Mouse (Mus musculus) heart, embryonic 15.5 days (tissue): ENCODE data around the gene H2-Eb1. TPM values are rescaled to one million over a fixed set of nuclear protein-coding genes. Genes with fewer than 3 reads are reported as not detected.
A peak's percentile ranks its signal among the peaks of the same experiment; 100 is the strongest.

Source experiments
- ATAC-seq: fragments of 200-750 bp; cut with Nextera tagmentation; replicated peaks from 2 replicates; pipeline ENCODE4 v1.8.0; 2017; ENCODE audit warnings: low read depth, moderate TSS enrichment; ENCODE audit not compliant: insufficient number of reproducible peaks, insufficient read depth, low FRiP score
- H3K27ac ChIP-seq: fragments of 300-500 bp; sonication (generic); 2 replicates; pipeline ENCODE4 v1.5.1; 2015; ENCODE audit warnings: mild to moderate bottlenecking, inconsistent platforms
- H3K27me3 ChIP-seq: fragments of 300-500 bp; sonication (generic); 2 replicates; pipeline ENCODE4 v1.6.1; 2015; ENCODE audit warnings: inconsistent platforms
- H3K36me3 ChIP-seq: fragments of 300-500 bp; sonication (generic); 2 replicates; pipeline ENCODE4 v1.6.1; 2015; ENCODE audit warnings: mild to moderate bottlenecking, inconsistent platforms
- H3K4me1 ChIP-seq: fragments of 300-500 bp; sonication (generic); replicated peaks from 2 replicates; pipeline ENCODE4 v1.6.1; 2015; ENCODE audit warnings: inconsistent platforms
- H3K4me2 ChIP-seq: fragments of 300-500 bp; sonication (generic); 2 replicates; pipeline ENCODE4 v1.6.1; 2015; ENCODE audit warnings: inconsistent platforms, mild to moderate bottlenecking, moderate library complexity
- H3K4me3 ChIP-seq: fragments of 300-500 bp; sonication (generic); 2 replicates; pipeline ENCODE4 v1.5.1; 2015; ENCODE audit warnings: mild to moderate bottlenecking, inconsistent platforms
- H3K9ac ChIP-seq: fragments of 300-500 bp; sonication (generic); 2 replicates; pipeline ENCODE4 v1.6.1; 2015; ENCODE audit warnings: mild to moderate bottlenecking, inconsistent platforms
- H3K9me3 ChIP-seq: fragments of 300-500 bp; sonication (generic); replicated peaks from 2 replicates; pipeline ENCODE4 v1.6.1; 2016; ENCODE audit warnings: inconsistent platforms
- WGBS: fragments of 180-500 bp; shearing (Covaris S2); methylation state at CpG from one replicate; pipeline ENCODE4 v1.1.7; 2015; ENCODE audit warnings: mixed read lengths; 5-methylcytosine and 5-hydroxymethylcytosine counted together
- polyA plus RNA-seq: library from polyadenylated mRNA; unstranded; fragments of >200 nt; fragmentation: Nextera tagmentation; extraction: Ambion mirVana; gene quantifications from 2 replicates; pipeline ENCODE4 v1.2.1, GENCODE M21; 2015

The H2-Eb1 gene
- polyA plus RNA-seq, 1 experiment from 2014 or later = 5.6 TPM

DNA sequence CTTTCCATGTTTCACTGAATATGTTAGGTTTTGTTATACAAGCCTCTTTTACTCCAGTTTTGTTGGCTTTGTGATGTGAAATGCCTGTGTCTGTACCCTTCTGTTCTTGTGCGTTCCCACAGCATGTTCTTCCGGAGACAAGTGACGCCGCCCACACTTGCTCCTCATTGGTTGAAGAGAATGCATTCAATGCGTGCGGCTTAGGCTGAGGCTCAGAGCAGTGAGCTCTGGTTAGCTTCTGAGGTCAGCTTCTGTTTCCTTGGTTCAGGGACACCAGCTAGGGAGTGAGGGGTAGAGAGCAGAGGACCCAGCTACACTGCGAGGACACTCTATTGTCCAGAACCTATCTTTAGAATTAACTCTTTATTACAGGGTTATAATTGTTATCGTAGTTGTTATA lies 14.1 kb upstream of the H2-Eb1 start:
- Histone ChIP-seq H3K9ac (no peak overlapping the region), H3K27ac (no peak overlapping the region), H3K9me3 (no peaks in the 10 kb centered on the region), H3K27me3 (no peaks in the 10 kb centered on the region), H3K4me3 (no peak overlapping the region), H3K36me3 (no peaks in the 10 kb centered on the region), H3K4me1 (peaks cover 5% of the 10 kb centered on the region), H3K4me2 (no peak overlapping the region)
- ATAC-seq = peak; percentile 82; the same call in 1 of the 2 replicates
- WGBS = 14% methylated on average over 8 of the region's 8 CpGs

DNA sequence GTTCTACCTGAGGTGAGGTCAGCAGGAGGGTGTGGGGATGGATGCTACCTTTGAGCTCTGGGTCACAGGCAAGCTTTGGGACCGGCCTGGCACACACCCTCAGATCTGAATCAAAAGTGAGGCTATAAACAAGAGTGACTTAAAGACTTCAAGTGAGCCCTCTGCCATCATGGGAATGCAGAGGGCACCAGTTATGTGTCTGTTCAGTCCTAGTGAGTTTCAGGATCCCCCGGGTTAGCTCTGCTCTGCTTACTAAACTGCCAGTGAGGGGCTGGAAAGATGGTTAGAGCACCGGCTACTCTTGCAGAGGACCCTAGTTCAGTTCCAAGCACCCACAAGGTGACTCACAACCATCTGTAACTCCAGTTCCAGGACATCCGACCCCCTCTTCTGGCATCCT lies 13.1 kb upstream of the H2-Eb1 start:
- no peaks in the 10 kb centered on the region for H3K27me3 ChIP-seq
- H3K4me3 ChIP-seq = no peak overlapping the region
- H3K4me2 ChIP-seq = no peak overlapping the region
- no peak for ATAC-seq
- WGBS = 83% methylated on average over 4 of the region's 4 CpGs
- H3K9ac ChIP-seq = no peak overlapping the region
- H3K4me1 ChIP-seq = peaks cover 5% of the 10 kb centered on the region
- H3K36me3 ChIP-seq = no peaks in the 10 kb centered on the region
- no peaks in the 10 kb centered on the region for H3K9me3 ChIP-seq
- H3K27ac ChIP-seq = no peak overlapping the region

DNA sequence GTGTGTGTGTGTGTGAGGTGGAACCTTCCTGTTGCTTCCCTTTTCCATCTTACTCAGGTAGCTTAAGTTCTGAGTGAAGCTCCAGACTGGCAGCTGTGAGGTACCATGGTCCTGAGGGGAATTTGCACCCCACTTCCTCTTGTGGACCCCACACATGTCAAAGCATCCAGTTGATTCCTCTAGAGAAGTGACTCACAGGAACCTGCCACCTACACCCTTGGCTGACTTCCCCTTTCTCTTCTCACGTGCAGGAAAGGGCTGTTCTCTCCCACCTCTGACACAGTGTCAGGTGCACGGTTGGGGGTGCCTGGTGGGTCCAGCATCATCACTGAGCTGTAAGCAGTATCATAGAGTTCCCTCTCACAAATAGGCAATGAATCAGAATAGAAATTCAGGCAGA lies 12.1 kb upstream of the H2-Eb1 start:
- H3K4me2 ChIP-seq = no peak overlapping the region
- no peak overlapping the region for H3K9ac ChIP-seq
- H3K36me3 ChIP-seq = no peaks in the 10 kb centered on the region
- no peak overlapping the region for H3K27ac ChIP-seq
- no peak for ATAC-seq
- H3K4me1 ChIP-seq = peaks cover 5% of the 10 kb centered on the region
- H3K4me3 ChIP-seq = no peak overlapping the region
- no peaks in the 10 kb centered on the region for H3K27me3 ChIP-seq
- no peaks in the 10 kb centered on the region for H3K9me3 ChIP-seq
- WGBS = 30% methylated on average over 2 of the region's 2 CpGs

- no peak for ATAC-seq
- no peak overlapping the region for H3K4me3 ChIP-seq
- H3K27ac ChIP-seq = no peak overlapping the region
- H3K4me2 ChIP-seq = no peak overlapping the region
- peaks cover 5% of the 10 kb centered on the region for H3K4me1 ChIP-seq
- H3K36me3 ChIP-seq = no peaks in the 10 kb centered on the region
- H3K9me3 ChIP-seq = no peaks in the 10 kb centered on the region
- WGBS = 61% methylated on average over 4 of the region's 4 CpGs
- H3K9ac ChIP-seq = no peak overlapping the region
- H3K27me3 ChIP-seq = no peaks in the 10 kb centered on the region
Measured at GRCm38 (mm10) chr17:34294249-34294648, 11.4 kb upstream of the H2-Eb1 start.

- no peaks in the 10 kb centered on the region for H3K9me3 ChIP-seq
- H3K4me1 ChIP-seq = peaks cover 5% of the 10 kb centered on the region
- H3K9ac ChIP-seq = no peak overlapping the region
- no peak overlapping the region for H3K27ac ChIP-seq
- H3K27me3 ChIP-seq = no peaks in the 10 kb centered on the region
- no peak overlapping the region for H3K4me2 ChIP-seq
- no peak for ATAC-seq
- no peaks in the 10 kb centered on the region for H3K36me3 ChIP-seq
- H3K4me3 ChIP-seq = no peak overlapping the region
Measured at GRCm38 (mm10) chr17:34295307-34295706, 10.4 kb upstream of the H2-Eb1 start.

- H3K4me1 ChIP-seq = peaks cover 5% of the 10 kb centered on the region
- WGBS = 25% methylated on average over 23 of the region's 23 CpGs
- H3K9ac ChIP-seq = no peak overlapping the region
- no peak overlapping the region for H3K27ac ChIP-seq
- peak overlapping the region; percentile 60 for H3K4me2 ChIP-seq
- H3K36me3 ChIP-seq = no peaks in the 10 kb centered on the region
- H3K27me3 ChIP-seq = no peaks in the 10 kb centered on the region
- H3K4me3 ChIP-seq = peak overlapping the region; percentile 39
- no peak; the same call in 1 of the 2 replicates for ATAC-seq
- no peaks in the 10 kb centered on the region for H3K9me3 ChIP-seq
Measured at GRCm38 (mm10) chr17:34295891-34296794, 9.5 kb upstream of the H2-Eb1 start.

- no peaks in the 10 kb centered on the region for H3K36me3 ChIP-seq
- no peaks in the 10 kb centered on the region for H3K9me3 ChIP-seq
- WGBS = 59% methylated on average over 3 of the region's 3 CpGs
- H3K9ac ChIP-seq = no peak overlapping the region
- ATAC-seq = no peak
- no peak overlapping the region for H3K4me3 ChIP-seq
- H3K4me1 ChIP-seq = peaks cover 5% of the 10 kb centered on the region
- H3K27me3 ChIP-seq = no peaks in the 10 kb centered on the region
- no peak overlapping the region for H3K4me2 ChIP-seq
- H3K27ac ChIP-seq = no peak overlapping the region
Measured at GRCm38 (mm10) chr17:34299356-34299755, 6.3 kb upstream of the H2-Eb1 start.

DNA sequence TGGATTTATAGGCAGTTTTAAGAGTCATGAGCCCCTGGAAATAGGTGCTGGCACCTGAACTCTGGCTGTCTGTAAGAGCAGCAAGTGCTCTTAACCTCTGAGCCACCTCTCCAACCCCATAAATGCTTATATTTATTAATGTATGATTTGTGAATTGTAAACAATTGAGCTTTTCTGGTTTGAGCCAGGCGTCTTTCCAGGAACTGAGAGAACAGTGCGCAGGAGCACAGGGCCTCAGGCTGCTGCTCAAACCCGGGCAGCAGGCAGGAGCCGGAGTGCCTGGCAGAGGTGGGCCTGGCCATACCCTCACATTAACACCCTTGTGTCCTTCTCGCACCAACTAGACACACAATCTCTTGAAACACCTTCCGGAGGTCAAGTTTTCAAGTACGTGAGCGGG lies 5.6 kb upstream of the H2-Eb1 start:
- Histone ChIP-seq H3K4me2 (no peak overlapping the region), H3K4me1 (peaks cover 5% of the 10 kb centered on the region), H3K9me3 (no peaks in the 10 kb centered on the region), H3K27ac (no peak overlapping the region), H3K27me3 (no peaks in the 10 kb centered on the region), H3K4me3 (no peak overlapping the region), H3K9ac (no peak overlapping the region), H3K36me3 (no peaks in the 10 kb centered on the region)
- WGBS = 87% methylated on average over 8 of the region's 8 CpGs
- ATAC-seq = no peak

GRCm38 (mm10) chr17:34300691-34301566 lies 4.7 kb upstream of the H2-Eb1 start:
- peaks cover 3% of the 10 kb centered on the region for H3K4me1 ChIP-seq
- WGBS = 68% methylated on average over 23 of the region's 23 CpGs
- no peak for ATAC-seq
- no peaks in the 10 kb centered on the region for H3K27me3 ChIP-seq
- H3K4me3 ChIP-seq = no peak overlapping the region
- H3K36me3 ChIP-seq = no peaks in the 10 kb centered on the region
- no peak overlapping the region for H3K9ac ChIP-seq
- H3K9me3 ChIP-seq = no peaks in the 10 kb centered on the region
- no peak overlapping the region for H3K4me2 ChIP-seq
- H3K27ac ChIP-seq = no peak overlapping the region

DNA sequence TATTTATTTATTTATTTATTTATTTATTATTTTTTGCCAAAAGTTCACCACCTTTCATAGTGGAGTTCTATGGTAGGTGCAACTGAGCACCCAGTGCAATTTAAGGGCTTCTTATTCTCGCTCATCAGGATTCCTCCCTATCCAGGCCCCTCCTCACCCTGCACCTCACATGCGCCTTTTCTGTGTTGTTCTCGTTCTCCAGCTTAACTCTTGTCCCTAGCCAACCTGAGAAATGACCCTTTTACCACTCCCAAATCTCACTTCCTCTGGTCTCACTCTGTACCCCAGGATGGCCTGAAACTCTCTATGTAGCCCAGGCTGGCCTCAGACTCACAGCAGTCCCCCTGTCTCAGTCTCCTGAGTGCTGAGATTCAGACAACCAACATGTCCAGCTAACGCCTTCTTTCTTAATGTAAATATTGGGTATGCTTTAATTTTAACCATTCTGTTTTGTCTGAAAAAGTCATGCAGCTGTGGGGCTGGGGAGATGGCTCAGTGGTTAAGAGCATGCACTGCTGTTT lies 3.9 kb upstream of the H2-Eb1 start:
- Histone ChIP-seq H3K36me3 (no peaks in the 10 kb centered on the region), H3K4me2 (no peak overlapping the region), H3K9me3 (no peaks in the 10 kb centered on the region), H3K9ac (no peak overlapping the region), H3K27me3 (no peaks in the 10 kb centered on the region), H3K4me3 (no peak overlapping the region), H3K4me1 (no peaks in the 10 kb centered on the region), H3K27ac (no peak overlapping the region)
- whole genome bisulfite sequencing = 89% methylated on average over 4 of the region's 4 CpGs
- ATAC-seq = no peak

DNA sequence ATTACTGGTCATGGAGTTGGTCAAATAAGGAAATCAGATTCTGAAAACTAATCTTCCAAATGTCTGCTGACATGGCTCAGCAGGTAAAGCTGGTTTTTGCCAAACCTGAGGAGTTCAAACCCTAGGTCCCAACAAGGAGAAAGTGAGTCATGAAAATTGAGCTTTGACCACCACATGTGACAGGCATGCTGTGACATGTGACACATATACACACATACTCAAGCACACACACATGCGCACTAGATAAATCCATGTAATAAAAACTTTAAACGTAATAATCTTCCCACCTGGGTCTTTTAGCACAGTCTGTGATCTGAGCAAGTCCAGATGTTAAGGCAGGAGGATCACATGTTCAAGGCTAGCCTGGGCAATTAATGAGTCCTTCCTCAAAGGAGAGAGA lies 1.9 kb upstream of the H2-Eb1 start:
- Histone ChIP-seq H3K27ac (no peak overlapping the region), H3K9ac (no peak overlapping the region), H3K4me3 (no peak overlapping the region), H3K4me2 (no peak overlapping the region), H3K9me3 (no peaks in the 10 kb centered on the region), H3K4me1 (no peaks in the 10 kb centered on the region), H3K36me3 (no peaks in the 10 kb centered on the region), H3K27me3 (0 out of 2 replicates have a peak, but pooled peaks cover 4% of the 10 kb centered on the region)
- ATAC-seq = no peak
- 82% methylated on average over 2 of the region's 2 CpGs for WGBS
